Mouse (Mus musculus) heart, embryonic 14.5 days (tissue): ENCODE data around the gene Ccdc141. TPM values are rescaled to one million over a fixed set of nuclear protein-coding genes. Genes with fewer than 3 reads are reported as not detected.

Experiments used
- ATAC-seq: fragments of 200-750 bp; cut with Nextera tagmentation; 2 replicates; pipeline ENCODE4 v1.8.0; 2017; ENCODE audit warnings: low read depth, moderate TSS enrichment; ENCODE audit not compliant: insufficient number of reproducible peaks, insufficient read depth, low FRiP score
- H3K27ac ChIP-seq, 2 experiments: fragments of 200-500 bp in 1 of 2; fragments of 300-500 bp in 1 of 2; sonication (generic) in 1 of 2; replicated peaks in 1 of 2; 2 replicates each; pipeline ENCODE4 v1.5.1; 2012 to 2014; ENCODE audit warnings: low read depth in 2 of 2, low read length in 2 of 2, control low read depth in 1 of 2, mild to moderate bottlenecking in 1 of 2, mixed read lengths in 1 of 2; ENCODE audit not compliant: control insufficient read depth in 1 of 2, insufficient read depth in 1 of 2
- H3K27me3 ChIP-seq: fragments of 300-500 bp; sonication (generic); 2 replicates; pipeline ENCODE4 v1.6.1; 2014; ENCODE audit warnings: mild to moderate bottlenecking, low read length, control low read depth; ENCODE audit not compliant: control insufficient read depth, insufficient read depth
- H3K36me3 ChIP-seq: fragments of 300-500 bp; sonication (generic); 2 replicates; pipeline ENCODE4 v1.6.1; 2014; ENCODE audit warnings: mild to moderate bottlenecking, control low read depth, low read length, mixed read lengths; ENCODE audit not compliant: control insufficient read depth, insufficient read depth
- H3K4me1 ChIP-seq, 2 experiments: fragments of 200-500 bp in 1 of 2; fragments of 300-500 bp in 1 of 2; sonication (generic) in 1 of 2; 2 replicates each; pipeline ENCODE4 v1.6.1; 2012 to 2014; ENCODE audit warnings: low read length in 2 of 2, control low read depth in 1 of 2, mixed read lengths in 1 of 2; ENCODE audit not compliant: control insufficient read depth in 2 of 2, insufficient read depth in 2 of 2
- H3K4me2 ChIP-seq: fragments of 300-500 bp; sonication (generic); 2 replicates; pipeline ENCODE4 v1.6.1; 2014; ENCODE audit warnings: mild to moderate bottlenecking, low read length
- H3K4me3 ChIP-seq, 2 experiments: fragments of 200-500 bp in 1 of 2; fragments of 300-500 bp in 1 of 2; sonication (generic) in 1 of 2; 2 replicates each; pipeline ENCODE4 v1.5.1; 2012 to 2014; ENCODE audit warnings: low read length in 2 of 2, mild to moderate bottlenecking in 2 of 2, control low read depth in 1 of 2, low read depth in 1 of 2, moderate library complexity in 1 of 2; ENCODE audit not compliant: control insufficient read depth in 1 of 2, insufficient read depth in 1 of 2
- H3K9ac ChIP-seq: fragments of 300-500 bp; sonication (generic); 2 replicates; pipeline ENCODE4 v1.6.1; 2014; ENCODE audit warnings: mild to moderate bottlenecking, low read length
- H3K9me3 ChIP-seq: fragments of 300-500 bp; sonication (generic); 2 replicates; pipeline ENCODE4 v1.6.1; 2016; ENCODE audit warnings: low read length, control low read depth; ENCODE audit not compliant: control insufficient read depth
- WGBS: fragments of 180-500 bp; shearing (Covaris S2); extraction: QIAGEN DNeasy Blood & Tissue Kit; methylation state at CpG from one replicate; pipeline ENCODE4 v1.1.7; 2014; 5-methylcytosine and 5-hydroxymethylcytosine counted together
- polyA plus RNA-seq: library from polyadenylated mRNA; unstranded; fragments of >200 nt; fragmentation: Nextera tagmentation; extraction: Ambion mirVana; gene quantifications from 2 replicates; pipeline ENCODE4 v1.2.1, GENCODE M21; 2014

The Ccdc141 gene
- polyA plus RNA-seq, 1 experiment from 2014 or later, result 213 TPM

- no peaks in the 10 kb centered on the region for H3K27me3 ChIP-seq
- no peak overlapping the region for H3K27ac ChIP-seq
- H3K9ac ChIP-seq, result no peak overlapping the region
- no peaks in the 10 kb centered on the region for H3K9me3 ChIP-seq
- H3K4me3 ChIP-seq, result no peak overlapping the region
- peaks cover 11 to 18% of the 10 kb centered on the region in 2 experiments for H3K4me1 ChIP-seq
- ATAC-seq, result no peak
- WGBS, result 73% methylated on average over 5 of the region's 5 CpGs
- H3K4me2 ChIP-seq, result no peak overlapping the region
- peaks cover 30% of the 10 kb centered on the region; the same call in 1 of the 2 replicates for H3K36me3 ChIP-seq
Measured at GRCm38 (mm10) chr2:77198246-77198645, 27.8 kb upstream of the Ccdc141 start.

GRCm38 (mm10) chr2:77196819-77197218, 26.4 kb upstream of the Ccdc141 start:
- Histone ChIP-seq H3K9ac (no peak overlapping the region), H3K9me3 (no peaks in the 10 kb centered on the region), H3K4me1 (peaks cover 10 to 16% of the 10 kb centered on the region in 2 experiments), H3K36me3 (peaks cover 34% of the 10 kb centered on the region), H3K4me2 (no peak overlapping the region), H3K27me3 (no peaks in the 10 kb centered on the region), H3K27ac (no peak overlapping the region), H3K4me3 (no peak overlapping the region)
- WGBS, result 84% methylated on average over 4 of the region's 4 CpGs
- ATAC-seq, result no peak

GRCm38 (mm10) chr2:77195056-77195455, 24.6 kb upstream of the Ccdc141 start:
- Histone ChIP-seq H3K9ac (no peak overlapping the region), H3K27me3 (no peaks in the 10 kb centered on the region), H3K36me3 (peaks cover 48% of the 10 kb centered on the region), H3K4me2 (no peak overlapping the region), H3K9me3 (no peaks in the 10 kb centered on the region), H3K4me1 (peaks cover under 1% of the 10 kb centered on the region in 2 experiments; a peak in 3 of 4 replicates), H3K4me3 (no peak overlapping the region), H3K27ac (no peak overlapping the region)
- WGBS, result 82% methylated on average over 5 of the region's 5 CpGs
- ATAC-seq, result no peak

- H3K27me3 ChIP-seq, result no peaks in the 10 kb centered on the region
- H3K27ac ChIP-seq, result no peak overlapping the region
- H3K4me2 ChIP-seq, result no peak overlapping the region
- 92% methylated on average over 3 of the region's 3 CpGs for WGBS
- peaks cover 53% of the 10 kb centered on the region for H3K36me3 ChIP-seq
- no peaks in the 10 kb centered on the region for H3K9me3 ChIP-seq
- ATAC-seq, result no peak
- H3K9ac ChIP-seq, result no peak overlapping the region
- H3K4me3 ChIP-seq, result no peak overlapping the region
- H3K4me1 ChIP-seq, result no peaks in the 10 kb centered on the region; a peak in 1 of 4 replicates
Measured at GRCm38 (mm10) chr2:77191811-77192210, 21.4 kb upstream of the Ccdc141 start.

- 91% methylated on average over 7 of the region's 7 CpGs for WGBS
- no peak overlapping the region for H3K9ac ChIP-seq
- no peak for ATAC-seq
- H3K27ac ChIP-seq, result no peak overlapping the region
- no peaks in the 10 kb centered on the region for H3K9me3 ChIP-seq
- H3K4me2 ChIP-seq, result no peak overlapping the region
- no peaks in the 10 kb centered on the region for H3K27me3 ChIP-seq
- H3K4me3 ChIP-seq, result no peak overlapping the region
- peaks cover 51% of the 10 kb centered on the region for H3K36me3 ChIP-seq
- H3K4me1 ChIP-seq, result no peaks in the 10 kb centered on the region; a peak in 1 of 4 replicates
Measured at GRCm38 (mm10) chr2:77190891-77191290, 20.5 kb upstream of the Ccdc141 start.

- peaks cover 50% of the 10 kb centered on the region for H3K36me3 ChIP-seq
- H3K27me3 ChIP-seq, result no peaks in the 10 kb centered on the region
- no peaks in the 10 kb centered on the region for H3K9me3 ChIP-seq
- H3K4me3 ChIP-seq, result no peak overlapping the region
- WGBS, result 83% methylated on average over 3 of the region's 3 CpGs
- H3K27ac ChIP-seq, result no peak overlapping the region
- ATAC-seq, result no peak
- H3K9ac ChIP-seq, result no peak overlapping the region
- H3K4me2 ChIP-seq, result no peak overlapping the region
- peaks cover 0 to 2% of the 10 kb centered on the region in 2 experiments; a peak in 1 of 4 replicates for H3K4me1 ChIP-seq
Measured at GRCm38 (mm10) chr2:77190301-77190700, 19.9 kb upstream of the Ccdc141 start.

GRCm38 (mm10) chr2:77189671-77190070, 19.2 kb upstream of the Ccdc141 start:
- Histone ChIP-seq H3K9me3 (no peaks in the 10 kb centered on the region), H3K9ac (no peak overlapping the region), H3K36me3 (peaks cover 45% of the 10 kb centered on the region), H3K4me3 (no peak overlapping the region), H3K27ac (no peak overlapping the region), H3K4me2 (no peak overlapping the region), H3K4me1 (peaks cover under 1 to 2% of the 10 kb centered on the region in 2 experiments; a peak in 1 of 4 replicates), H3K27me3 (no peaks in the 10 kb centered on the region)
- ATAC-seq, result no peak
- WGBS, result 87% methylated on average over 7 of the region's 7 CpGs

- H3K4me2 ChIP-seq, result no peak overlapping the region
- no peak for ATAC-seq
- H3K27me3 ChIP-seq, result no peaks in the 10 kb centered on the region
- H3K4me3 ChIP-seq, result no peak overlapping the region
- no peak overlapping the region for H3K27ac ChIP-seq
- H3K9me3 ChIP-seq, result no peaks in the 10 kb centered on the region
- H3K9ac ChIP-seq, result no peak overlapping the region
- peaks cover 36% of the 10 kb centered on the region for H3K36me3 ChIP-seq
- peaks cover 11 to 21% of the 10 kb centered on the region in 2 experiments for H3K4me1 ChIP-seq
- WGBS, result 86% methylated on average over 3 of the region's 3 CpGs
Measured at GRCm38 (mm10) chr2:77187501-77187900, 17.1 kb upstream of the Ccdc141 start.
